Mouse (Mus musculus): ENCODE results near the gene Ccdc126. TPM values are rescaled to one million over a fixed set of nuclear protein-coding genes. Genes with fewer than 3 reads are reported as not detected.

The Ccdc126 gene
- total RNA-seq (2014; fragmentation: Nextera tagmentation) (7.6 and 10.4 TPM in 2 replicates), total RNA-seq (2017) (11.6 and 14.4 TPM in 2 replicates), polyA plus RNA-seq (2012) (0.57 and 0.69 TPM in 2 replicates)

GRCm38 (mm10) chr6:49318966-49319594, at the start of gene Ccdc126:
TSS of gene Ccdc126 (plus strand) at chr6:49319274.
- H3K9me3 ChIP-seq (replicated peaks), result no peaks in the 10 kb centered on the region
- peaks cover 32% of the 10 kb centered on the region for H3K4me1 ChIP-seq (ENCODE audit: insufficient read depth, low read depth, low read length)
- TF ChIP-seq TAL1 (conservative IDR thresholded peaks at IDR 0.05; ENCODE audit: low read depth, low read length) (no peak), GATA1 (IDR thresholded peaks at IDR 0.05; ENCODE audit: borderline replicate concordance, low read length) (no peak), GATA2 (IDR thresholded peaks at IDR 0.05; ENCODE audit: borderline replicate concordance, low read depth, low read length) (no peak), CTCF (IDR thresholded peaks at IDR 0.05; ENCODE audit: low read depth, low read length) (no peak; the same call in none of the 2 replicates), POLR2AphosphoS5 (IDR thresholded peaks at IDR 0.05; ENCODE audit: insufficient replicate concordance, low read depth, low read length) (no peak)
- peak; percentile 91 for ATAC-seq (ENCODE audit: extremely low read depth, insufficient number of reproducible peaks, low FRiP score, poor library complexity, severe bottlenecking)
- no peaks in the 10 kb centered on the region for H3K36me3 ChIP-seq (replicated peaks)
- DNase-seq (ENCODE audit: low spot score), result peak; percentile 83
- peaks cover 8% of the 10 kb centered on the region; the same call in 1 of the 2 replicates for H3K27me3 ChIP-seq (ENCODE audit: insufficient read depth, low read length)
- H3K4me3 ChIP-seq (ENCODE audit: low read depth, low read length), result peak within 1 kb of the TSS; percentile 84

GRCm38 (mm10) chr6:49269923-49270322, 49.2 kb upstream of the Ccdc126 start:
- Histone ChIP-seq H3K36me3 (replicated peaks) (no peaks in the 10 kb centered on the region), H3K4me1 (ENCODE audit: insufficient read depth, low read depth, low read length) (0 out of 2 replicates have a peak, but pooled peaks cover 2% of the 10 kb centered on the region), H3K9me3 (replicated peaks) (no peaks in the 10 kb centered on the region), H3K4me3 (ENCODE audit: low read depth, low read length) (no peak overlapping the region), H3K27me3 (ENCODE audit: insufficient read depth, low read length) (peaks cover 28% of the 10 kb centered on the region)
- ATAC-seq (ENCODE audit: extremely low read depth, insufficient number of reproducible peaks, low FRiP score, poor library complexity, severe bottlenecking) (no peak), DNase-seq (ENCODE audit: low spot score) (no peak)
- no peak for TF ChIP-seq CTCF (IDR thresholded peaks at IDR 0.05; ENCODE audit: low read depth, low read length)
- TF ChIP-seq POLR2AphosphoS5 (IDR thresholded peaks at IDR 0.05; ENCODE audit: insufficient replicate concordance, low read depth, low read length), result no peak
- TF ChIP-seq GATA2 (IDR thresholded peaks at IDR 0.05; ENCODE audit: borderline replicate concordance, low read depth, low read length), result no peak
- no peak for TF ChIP-seq GATA1 (IDR thresholded peaks at IDR 0.05; ENCODE audit: borderline replicate concordance, low read length)
- TF ChIP-seq TAL1 (conservative IDR thresholded peaks at IDR 0.05; ENCODE audit: low read depth, low read length), result no peak

DNA sequence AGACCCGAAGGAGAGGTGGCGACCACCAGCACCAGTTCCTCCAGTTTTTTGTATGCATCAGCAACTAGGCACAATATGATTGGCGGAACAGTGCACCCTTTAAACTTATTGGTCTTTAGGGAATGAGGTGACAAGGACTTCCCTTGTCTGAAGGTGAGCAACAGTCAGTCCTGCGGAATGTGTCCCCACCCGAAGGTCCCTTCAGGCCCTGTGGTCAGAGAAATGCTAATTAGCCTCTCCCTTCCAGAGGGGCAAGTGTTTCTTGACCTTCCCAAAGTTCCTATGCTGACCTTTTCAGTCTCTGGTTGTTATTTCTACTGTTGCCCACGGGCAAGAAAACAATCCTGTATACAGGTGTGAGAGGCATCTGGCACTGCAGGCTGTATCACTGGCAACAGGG, 47.3 kb upstream of the Ccdc126 start:
- peaks cover 28% of the 10 kb centered on the region for H3K27me3 ChIP-seq (ENCODE audit: insufficient read depth, low read length)
- ATAC-seq (ENCODE audit: extremely low read depth, insufficient number of reproducible peaks, low FRiP score, poor library complexity, severe bottlenecking) (no peak), DNase-seq (ENCODE audit: low spot score) (no peak)
- TF ChIP-seq CTCF (IDR thresholded peaks at IDR 0.05; ENCODE audit: low read depth, low read length) (no peak), POLR2AphosphoS5 (IDR thresholded peaks at IDR 0.05; ENCODE audit: insufficient replicate concordance, low read depth, low read length) (no peak), GATA1 (IDR thresholded peaks at IDR 0.05; ENCODE audit: borderline replicate concordance, low read length) (no peak), GATA2 (IDR thresholded peaks at IDR 0.05; ENCODE audit: borderline replicate concordance, low read depth, low read length) (no peak), TAL1 (conservative IDR thresholded peaks at IDR 0.05; ENCODE audit: low read depth, low read length) (no peak)
- no peak overlapping the region for H3K4me3 ChIP-seq (ENCODE audit: low read depth, low read length)
- H3K4me1 ChIP-seq (ENCODE audit: insufficient read depth, low read depth, low read length), result 0 out of 2 replicates have a peak, but pooled peaks cover 2% of the 10 kb centered on the region
- H3K9me3 ChIP-seq (replicated peaks), result no peaks in the 10 kb centered on the region
- no peaks in the 10 kb centered on the region for H3K36me3 ChIP-seq (replicated peaks)

- no peak for ATAC-seq (ENCODE audit: extremely low read depth, insufficient number of reproducible peaks, low FRiP score, poor library complexity, severe bottlenecking)
- no peak for TF ChIP-seq GATA1 (IDR thresholded peaks at IDR 0.05; ENCODE audit: borderline replicate concordance, low read length)
- TF ChIP-seq CTCF (IDR thresholded peaks at IDR 0.05; ENCODE audit: low read depth, low read length), result no peak
- no peak for TF ChIP-seq TAL1 (conservative IDR thresholded peaks at IDR 0.05; ENCODE audit: low read depth, low read length)
- TF ChIP-seq POLR2AphosphoS5 (IDR thresholded peaks at IDR 0.05; ENCODE audit: insufficient replicate concordance, low read depth, low read length), result no peak
- no peak for TF ChIP-seq GATA2 (IDR thresholded peaks at IDR 0.05; ENCODE audit: borderline replicate concordance, low read depth, low read length)
- no peak for DNase-seq (ENCODE audit: low spot score)
- Histone ChIP-seq H3K9me3 (replicated peaks) (no peaks in the 10 kb centered on the region), H3K4me1 (ENCODE audit: insufficient read depth, low read depth, low read length) (0 out of 2 replicates have a peak, but pooled peaks cover 2% of the 10 kb centered on the region), H3K36me3 (replicated peaks) (no peaks in the 10 kb centered on the region), H3K27me3 (ENCODE audit: insufficient read depth, low read length) (peaks cover 26% of the 10 kb centered on the region), H3K4me3 (ENCODE audit: low read depth, low read length) (no peak overlapping the region)
Observed at GRCm38 (mm10) chr6:49272863-49273262, 46.2 kb upstream of the Ccdc126 start.

DNA sequence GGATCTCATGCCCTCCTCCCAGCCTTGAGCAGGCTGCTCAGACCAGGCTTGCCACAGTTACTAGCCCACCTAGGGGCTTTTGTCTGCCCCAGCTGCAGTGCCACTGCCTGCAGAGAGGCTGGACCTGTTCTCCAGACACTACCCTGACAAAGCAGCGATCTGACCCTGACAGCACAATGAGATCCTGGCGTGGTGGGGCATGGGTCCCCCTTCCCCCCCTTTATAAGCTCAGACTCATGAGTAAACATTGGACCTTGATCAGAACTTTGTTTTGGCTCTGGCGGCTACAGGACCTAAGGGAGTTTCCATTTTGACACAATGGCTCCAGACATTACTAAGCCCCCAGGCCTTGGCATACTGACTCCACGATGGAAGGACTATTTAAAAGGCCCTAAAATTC, 45.1 kb upstream of the Ccdc126 start:
- TF ChIP-seq GATA1 (IDR thresholded peaks at IDR 0.05; ENCODE audit: borderline replicate concordance, low read length) (no peak), CTCF (IDR thresholded peaks at IDR 0.05; ENCODE audit: low read depth, low read length) (no peak), GATA2 (IDR thresholded peaks at IDR 0.05; ENCODE audit: borderline replicate concordance, low read depth, low read length) (no peak)
- H3K27me3 ChIP-seq (ENCODE audit: insufficient read depth, low read length), result peaks cover 26% of the 10 kb centered on the region
- H3K4me3 ChIP-seq (ENCODE audit: low read depth, low read length), result no peak overlapping the region
- no peak for ATAC-seq (ENCODE audit: extremely low read depth, insufficient number of reproducible peaks, low FRiP score, poor library complexity, severe bottlenecking)
- DNase-seq (ENCODE audit: low spot score), result no peak
- H3K36me3 ChIP-seq (replicated peaks), result no peaks in the 10 kb centered on the region
- peaks cover 3% of the 10 kb centered on the region; the same call in 1 of the 2 replicates for H3K9me3 ChIP-seq (replicated peaks)
- 0 out of 2 replicates have a peak, but pooled peaks cover 2% of the 10 kb centered on the region for H3K4me1 ChIP-seq (ENCODE audit: insufficient read depth, low read depth, low read length)

DNA sequence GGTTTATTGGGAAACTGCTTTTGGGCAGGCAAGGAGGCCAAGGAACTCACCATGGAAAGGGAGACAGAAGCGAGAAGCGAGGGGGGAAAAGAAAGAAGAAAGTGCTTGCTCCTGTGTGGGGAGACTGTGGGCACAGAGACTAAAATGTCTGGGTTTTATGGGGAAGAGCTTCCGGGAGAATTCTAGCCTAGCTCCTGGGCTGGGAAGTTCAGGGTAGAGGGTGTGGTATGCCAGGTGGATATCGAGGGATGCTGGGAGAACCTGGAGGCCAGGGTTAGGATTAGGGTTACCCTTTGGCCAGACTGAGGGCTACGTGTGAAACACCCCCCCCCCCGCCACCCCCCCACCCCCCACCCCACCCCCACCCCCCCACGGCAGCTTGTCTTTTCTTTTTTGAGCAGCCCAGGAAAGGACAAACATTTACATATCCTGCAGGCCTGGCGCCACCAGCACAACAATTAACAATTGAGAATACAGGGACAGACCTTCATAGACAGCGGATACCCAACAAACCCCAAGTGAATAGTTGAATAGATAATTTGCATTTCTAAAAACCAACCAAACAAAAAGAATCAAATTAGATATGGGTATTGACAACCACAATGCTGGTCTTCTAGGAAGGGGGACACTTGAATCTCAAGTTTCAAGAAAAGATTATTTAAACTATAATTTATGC, 44.5 kb upstream of the Ccdc126 start:
- H3K27me3 ChIP-seq (ENCODE audit: insufficient read depth, low read length), result peaks cover 26% of the 10 kb centered on the region
- H3K4me3 ChIP-seq (ENCODE audit: low read depth, low read length), result no peak overlapping the region
- TF ChIP-seq POLR2AphosphoS5 (IDR thresholded peaks at IDR 0.05; ENCODE audit: insufficient replicate concordance, low read depth, low read length) (no peak), TAL1 (conservative IDR thresholded peaks at IDR 0.05; ENCODE audit: low read depth, low read length) (no peak), GATA2 (IDR thresholded peaks at IDR 0.05; ENCODE audit: borderline replicate concordance, low read depth, low read length) (no peak), CTCF (IDR thresholded peaks at IDR 0.05; ENCODE audit: low read depth, low read length) (no peak), GATA1 (IDR thresholded peaks at IDR 0.05; ENCODE audit: borderline replicate concordance, low read length) (no peak)
- ATAC-seq (ENCODE audit: extremely low read depth, insufficient number of reproducible peaks, low FRiP score, poor library complexity, severe bottlenecking), result no peak
- DNase-seq (ENCODE audit: low spot score), result no peak
- H3K36me3 ChIP-seq (replicated peaks), result no peaks in the 10 kb centered on the region
- H3K9me3 ChIP-seq (replicated peaks), result peaks cover 4% of the 10 kb centered on the region
- 0 out of 2 replicates have a peak, but pooled peaks cover 2% of the 10 kb centered on the region for H3K4me1 ChIP-seq (ENCODE audit: insufficient read depth, low read depth, low read length)

Measured in G1E (cell line).